Mouse (Mus musculus) gastrocnemius, postnatal 14 days (tissue): ENCODE data around the gene Nom1. TPM values are rescaled to one million over a fixed set of nuclear protein-coding genes. Genes with fewer than 3 reads are reported as not detected.
A peak's percentile ranks its signal among the peaks of the same experiment; 100 is the strongest.

ENCODE experiments used
- DNase-seq: peaks from one replicate; pipeline ENCODE4 v3.0.0; 2021; ENCODE audit warnings: mixed read lengths
- intact Hi-C: fragments of 180-260 bp; cut with DNase I; formaldehyde crosslinking; loops from one replicate; pipeline ENCODE4 v1.15.1; 2025; ENCODE audit warnings: low total_unique reads
- total RNA-seq, 2 experiments: library from RNA; stranded (reverse); gene quantifications; 2 replicates each; pipeline ENCODE4 v1.2.3; 2021

Nom1 gene
- total RNA-seq, 2 experiments from 2014 or later = 8.4 to 9.2 TPM

GRCm38 (mm10) chr5:29468351-29469065, 34.0 kb downstream of the Nom1 start:
- no peak for DNase-seq
- intact Hi-C loops = no loop called here

GRCm38 (mm10) chr5:29469501-29469900, 35.0 kb downstream of the Nom1 start:
- DNase-seq = no peak
- intact Hi-C loops = no loop called here

- intact Hi-C loops = no loop called here
- DNase-seq = no peak
Observed at GRCm38 (mm10) chr5:29470271-29470670, 35.8 kb downstream of the Nom1 start.

- DNase-seq = no peak
- intact Hi-C loops = no loop called here
Observed at GRCm38 (mm10) chr5:29470851-29471394, 36.5 kb downstream of the Nom1 start.

- intact Hi-C loops = no loop called here
- DNase-seq = no peak
Observed at GRCm38 (mm10) chr5:29471396-29471795, 36.9 kb downstream of the Nom1 start.

- intact Hi-C loops = no loop called here
- no peak for DNase-seq
Observed at GRCm38 (mm10) chr5:29471855-29472665, 37.6 kb downstream of the Nom1 start.

GRCm38 (mm10) chr5:29473551-29474245, 39.2 kb downstream of the Nom1 start:
- intact Hi-C loops = no loop called here
- no peak for DNase-seq

GRCm38 (mm10) chr5:29474246-29474960, 39.9 kb downstream of the Nom1 start:
- DNase-seq = no peak
- intact Hi-C loops = no loop called here

- intact Hi-C loops = no loop called here
- no peak for DNase-seq
Observed at GRCm38 (mm10) chr5:29475041-29475440, 40.6 kb downstream of the Nom1 start.

GRCm38 (mm10) chr5:29475556-29475955, 41.1 kb downstream of the Nom1 start:
- intact Hi-C loops = no loop called here
- DNase-seq = no peak

- intact Hi-C loops = no loop called here
- DNase-seq = no peak
Observed at GRCm38 (mm10) chr5:29476021-29476420, 41.6 kb downstream of the Nom1 start.

- intact Hi-C loops = no loop called here
- no peak for DNase-seq
Observed at GRCm38 (mm10) chr5:29477474-29478207, 43.2 kb downstream of the Nom1 start.

GRCm38 (mm10) chr5:29478208-29479197, 44.0 kb downstream of the Nom1 start, which contains the start of gene Mnx1:
TSS of gene Mnx1 (minus strand) at chr5:29478470.
- intact Hi-C loops = no loop called here
- DNase-seq = no peak

GRCm38 (mm10) chr5:29479198-29479593, 44.7 kb downstream of the Nom1 start:
- intact Hi-C loops = no loop called here
- peak; percentile 34 for DNase-seq

GRCm38 (mm10) chr5:29483801-29484200, 49.3 kb downstream of the Nom1 start:
- intact Hi-C loops = no loop called here
- no peak for DNase-seq

GRCm38 (mm10) chr5:29484965-29485940, 50.8 kb downstream of the Nom1 start:
- DNase-seq = no peak

More at GRCm38 (mm10) chr5:29484965-29485940, 50.8 kb downstream of the Nom1 start:
- intact Hi-C loops = no loop called here
